In the genomic region with DNA sequence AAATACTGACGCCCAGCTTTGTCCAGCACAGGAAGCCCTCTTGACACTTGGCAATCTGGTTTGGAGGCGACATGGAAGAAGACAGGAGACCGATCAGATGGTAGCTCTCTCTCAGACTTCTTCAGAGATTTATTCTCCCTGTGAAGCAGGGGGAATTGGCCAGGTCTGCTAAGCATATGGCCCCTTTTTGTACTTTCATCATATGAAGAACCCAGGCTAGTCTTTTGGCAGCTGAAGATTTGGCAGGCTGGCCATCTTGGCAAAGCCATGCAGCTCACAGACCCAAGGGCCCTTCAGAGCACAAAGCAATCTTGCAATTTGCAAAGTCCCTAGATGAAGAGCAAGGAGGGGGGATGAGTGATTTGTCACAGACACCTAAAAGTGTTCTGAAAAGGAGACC, we compare ENCODE assay signal across 8 mouse cellular contexts.
DNase-seq lines count a peak whose midpoint lies in the region; ATAC-seq and TF ChIP-seq lines count a peak whose summit lies in the region.

No protein-coding gene starts in this region.

- H3K27me3 ChIP-seq in heart, adult 2 months (ENCODE audit: control insufficient read depth, insufficient read depth, low read length) = no peaks in the 10 kb centered on the region
- no peaks in the 10 kb centered on the region for H3K27me3 ChIP-seq in heart, embryonic 12.5 days (replicated peaks)
- no peaks in the 10 kb centered on the region for H3K27me3 ChIP-seq in forebrain, embryonic 16.5 days (replicated peaks; ENCODE audit: control insufficient read depth, insufficient read depth, low read length)
- no peaks in the 10 kb centered on the region for H3K27me3 ChIP-seq in kidney, embryonic 16.5 days (ENCODE audit: insufficient read depth, low read length)

- H3K36me3 ChIP-seq in heart, adult 2 months (ENCODE audit: control insufficient read depth, insufficient read depth, low read length) = no peaks in the 10 kb centered on the region
- no peaks in the 10 kb centered on the region for H3K36me3 ChIP-seq in heart, embryonic 12.5 days
- H3K36me3 ChIP-seq in forebrain, embryonic 16.5 days (ENCODE audit: control insufficient read depth, insufficient read depth) = no peaks in the 10 kb centered on the region
- H3K36me3 ChIP-seq in kidney, embryonic 16.5 days (ENCODE audit: insufficient read depth, low read length) = no peaks in the 10 kb centered on the region

- intact Hi-C loops in heart, adult 2 months (cut with DNase I) = no loop called here

- no peak overlapping the region for H3K9ac ChIP-seq in heart, adult 2 months (ENCODE audit: low read depth, low read length)
- no peak overlapping the region for H3K9ac ChIP-seq in heart, embryonic 12.5 days
- H3K9ac ChIP-seq in forebrain, embryonic 16.5 days (replicated peaks; ENCODE audit: low read depth, low read length) = no peak overlapping the region
- no peak overlapping the region for H3K9ac ChIP-seq in kidney, embryonic 16.5 days (replicated peaks; ENCODE audit: low read length)

- H3K27ac ChIP-seq in heart, adult 2 months = peak overlapping the region; percentile 10; the same call in 1 of the 2 replicates
- H3K27ac ChIP-seq in heart, embryonic 12.5 days (ENCODE audit: poor library complexity, severe bottlenecking) = no peak overlapping the region
- peak overlapping the region; percentile 2; the same call in 1 of the 2 replicates for H3K27ac ChIP-seq in forebrain, embryonic 16.5 days (ENCODE audit: low read length)
- H3K27ac ChIP-seq in kidney, embryonic 16.5 days (ENCODE audit: low read length) = no peak overlapping the region

- TF ChIP-seq EP300 in heart, adult 2 months (IDR thresholded peaks at IDR 0.05; ENCODE audit: insufficient read depth, low read depth, low read length) = no peak

- no peaks in the 10 kb centered on the region for H3K9me3 ChIP-seq in heart, embryonic 12.5 days (replicated peaks)
- H3K9me3 ChIP-seq in forebrain, embryonic 16.5 days (ENCODE audit: control insufficient read depth, low read length) = no peaks in the 10 kb centered on the region
- H3K9me3 ChIP-seq in kidney, embryonic 16.5 days (ENCODE audit: low read length) = no peaks in the 10 kb centered on the region

- DNase-seq in heart, adult 2 months = peak; percentile 67 to 77
- DNase-seq in adrenal gland, postnatal 25 days = peak; percentile 33
- DNase-seq in layer of hippocampus, postnatal 14 days (ENCODE audit: low spot score in 2 of 2) = peak; percentile 15 to 43
- DNase-seq in thymus, postnatal 36 days = no peak
- DNase-seq in yolk sac, embryonic 10.5 days (ENCODE audit: low spot score) = no peak

- TF ChIP-seq POLR2A in heart, adult 2 months (IDR thresholded peaks at IDR 0.05; ENCODE audit: insufficient read depth, low read depth, low read length) = no peak

- WGBS in heart, adult 2 months = 19% methylated on average over 3 of the region's 3 CpGs
- WGBS in heart, embryonic 12.5 days = 70% methylated on average over 3 of the region's 3 CpGs
- WGBS in forebrain, embryonic 16.5 days = 44% methylated on average over 3 of the region's 3 CpGs
- WGBS in kidney, embryonic 16.5 days = 73% methylated on average over 3 of the region's 3 CpGs

- H3K79me2 ChIP-seq in heart, adult 2 months (replicated peaks; ENCODE audit: control insufficient read depth, insufficient read depth, low read length) = no peaks in the 10 kb centered on the region

- H3K4me2 ChIP-seq in heart, embryonic 12.5 days = no peak overlapping the region
- H3K4me2 ChIP-seq in forebrain, embryonic 16.5 days (ENCODE audit: low read length) = no peak overlapping the region
- no peak overlapping the region for H3K4me2 ChIP-seq in kidney, embryonic 16.5 days (replicated peaks; ENCODE audit: low read depth, low read length)

- H3K4me1 ChIP-seq in heart, adult 2 months (ENCODE audit: control insufficient read depth, insufficient read depth, low read length) = peaks cover 4% of the 10 kb centered on the region
- no peaks in the 10 kb centered on the region for H3K4me1 ChIP-seq in heart, embryonic 12.5 days (replicated peaks)
- H3K4me1 ChIP-seq in forebrain, embryonic 16.5 days (replicated peaks; ENCODE audit: control insufficient read depth, insufficient read depth, low read length) = 0 out of 2 replicates have a peak, but pooled peaks cover 5% of the 10 kb centered on the region
- H3K4me1 ChIP-seq in kidney, embryonic 16.5 days (ENCODE audit: insufficient read depth, low read length) = no peaks in the 10 kb centered on the region

- no peak for TF ChIP-seq CTCF in heart, adult 2 months (IDR thresholded peaks at IDR 0.05)

- no peak for ATAC-seq in heart, embryonic 12.5 days (ENCODE audit: insufficient number of reproducible peaks, low FRiP score)
- ATAC-seq in forebrain, embryonic 16.5 days = peak; percentile 94
- no peak for ATAC-seq in kidney, embryonic 16.5 days (ENCODE audit: low FRiP score, low TSS enrichment)

- H3K4me3 ChIP-seq in heart, adult 2 months = no peak overlapping the region
- no peak overlapping the region for H3K4me3 ChIP-seq in heart, embryonic 12.5 days
- H3K4me3 ChIP-seq in forebrain, embryonic 16.5 days (replicated peaks; ENCODE audit: low read length) = no peak overlapping the region
- H3K4me3 ChIP-seq in kidney, embryonic 16.5 days (ENCODE audit: low read length) = no peak overlapping the region

Comparison
In these comparisons a context has a peak if more than half of its experiments do, and no peak if none do; other contexts are left out.
1. H3K27ac ChIP-seq: peak in heart, adult 2 months (single experiment) and forebrain, embryonic 16.5 days (single experiment); none in heart, embryonic 12.5 days (single experiment) and kidney, embryonic 16.5 days (single experiment).
2. DNase-seq: peak in heart, adult 2 months (2 of 2), adrenal gland, postnatal 25 days (single experiment) and layer of hippocampus, postnatal 14 days (2 of 2); none in thymus, postnatal 36 days (0 of 2) and yolk sac, embryonic 10.5 days (single experiment).